Mouse (Mus musculus) NIH3T3 (cell line): Measurements from ENCODE around the gene Slc7a9.

Source experiments
- DNase-seq: peaks from one replicate; pipeline ENCODE4 v3.0.0-alpha.2; 2012; ENCODE audit warnings: low read depth

Gene Slc7a9

GRCm38 (mm10) chr7:35447996-35448846 lies at the start of gene Slc7a9:
Gene Slc7a9 (plus strand): TSS chr7:35448796.
- DNase-seq: no peak

DNA sequence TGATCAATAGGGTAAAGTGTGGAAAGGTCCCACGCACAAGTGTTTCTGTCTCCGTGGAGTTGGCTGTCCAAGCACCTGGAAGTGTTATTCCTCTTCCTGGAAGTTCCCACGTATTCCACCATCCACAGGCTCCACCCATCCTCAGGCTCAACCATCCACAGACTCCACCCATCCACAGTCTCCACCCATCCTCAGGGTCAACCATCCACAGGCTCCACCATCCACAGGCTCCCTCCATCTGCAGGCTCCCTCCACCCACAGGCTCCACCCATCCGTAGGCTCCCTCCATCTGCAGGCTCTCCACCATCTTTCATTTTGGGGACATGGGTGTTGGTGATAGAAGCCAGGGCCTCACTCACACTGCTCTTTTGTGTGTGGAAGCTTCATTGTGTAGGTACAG lies 47.4 kb upstream of the Slc7a9 start:
- no peak for DNase-seq

DNA sequence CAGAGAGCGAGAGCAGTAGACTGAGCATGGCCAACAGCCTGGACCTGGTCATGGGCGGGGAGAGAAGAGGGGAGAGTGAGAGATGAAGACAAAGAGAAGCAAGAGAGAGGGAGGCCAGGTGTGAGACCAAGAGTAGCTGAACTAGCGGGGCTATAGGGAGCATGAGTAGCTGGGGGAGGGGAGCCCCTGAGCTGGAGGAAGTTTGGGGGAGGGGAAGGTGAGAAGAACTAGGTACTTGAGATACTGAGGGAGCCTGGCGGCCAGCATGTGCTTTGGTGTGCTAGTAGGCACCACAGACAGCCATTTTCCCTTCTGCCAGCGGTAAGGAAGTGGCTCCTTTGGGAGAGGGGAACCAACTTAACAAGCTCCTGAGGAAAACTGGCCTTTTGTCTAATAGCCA lies 33.4 kb upstream of the Slc7a9 start:
- DNase-seq: no peak

DNA sequence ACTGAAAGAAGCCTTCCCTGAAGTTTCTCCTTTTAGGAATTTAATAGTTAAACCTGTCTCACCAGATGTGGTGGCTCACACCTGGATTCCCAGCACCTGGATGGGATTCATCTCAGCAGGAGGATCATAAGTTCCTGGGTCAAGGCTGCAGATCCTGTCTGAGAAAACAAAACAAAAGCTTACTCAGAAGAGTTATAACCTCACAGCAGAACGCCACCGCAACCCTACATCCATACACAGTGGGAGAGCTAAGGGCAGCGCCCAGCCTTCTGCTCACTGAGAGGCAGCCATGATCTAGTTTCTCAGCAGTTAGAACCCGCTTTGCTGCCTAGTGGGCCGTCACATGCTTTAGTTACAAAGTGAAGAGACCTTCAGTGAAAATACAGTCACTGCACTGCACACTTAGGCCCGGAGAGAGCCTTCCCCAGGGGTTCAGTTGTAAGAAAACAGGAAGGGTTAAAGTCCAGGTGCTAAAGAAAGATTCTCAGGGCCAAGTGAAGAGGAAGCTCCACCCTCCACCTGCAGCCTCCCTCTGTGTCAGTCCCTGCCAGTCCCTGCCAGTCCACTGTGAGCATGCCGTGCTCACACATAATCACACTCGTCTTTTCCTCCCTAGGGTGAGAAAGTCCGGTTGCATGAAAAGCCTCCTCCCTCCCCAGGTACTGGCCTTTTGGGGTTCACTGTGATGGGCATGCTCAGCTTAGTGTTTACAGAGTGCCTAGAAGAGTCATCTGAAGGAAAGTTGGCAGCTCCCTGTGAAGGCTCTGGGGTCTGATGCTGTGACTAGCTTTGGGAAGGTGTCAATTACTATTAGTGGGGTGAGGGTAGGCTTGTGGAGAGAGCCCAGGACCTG lies 32.6 kb upstream of the Slc7a9 start:
- DNase-seq: peak; percentile 9

GRCm38 (mm10) chr7:35416654-35416948 lies 32.0 kb upstream of the Slc7a9 start:
- no peak for DNase-seq

DNA sequence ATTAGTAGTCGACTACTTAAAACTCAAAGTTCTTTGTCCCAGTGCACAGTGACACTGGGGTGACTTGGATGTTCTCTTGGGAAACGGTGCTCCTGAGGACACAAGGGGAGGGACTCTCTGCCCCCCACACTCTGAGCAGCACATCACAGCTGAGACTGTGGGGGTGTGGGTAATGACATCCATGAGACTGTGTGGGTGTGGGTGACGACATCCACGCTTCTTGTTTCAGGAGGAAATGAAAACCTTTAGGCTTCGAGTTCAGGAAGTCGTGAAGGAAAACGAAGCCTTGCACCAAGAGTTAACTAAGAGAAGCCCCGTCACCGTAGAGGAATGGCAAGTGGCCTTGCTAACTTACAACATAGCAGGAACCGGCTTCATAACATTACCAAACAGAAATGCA lies 25.5 kb upstream of the Slc7a9 start:
- DNase-seq: no peak

- no peak for DNase-seq
Observed at GRCm38 (mm10) chr7:35428146-35428545, 20.4 kb upstream of the Slc7a9 start.

- no peak for DNase-seq
Observed at GRCm38 (mm10) chr7:35435266-35435665, 13.3 kb upstream of the Slc7a9 start.

- no peak for DNase-seq
Observed at GRCm38 (mm10) chr7:35447501-35447900, 1.1 kb upstream of the Slc7a9 start.

DNA sequence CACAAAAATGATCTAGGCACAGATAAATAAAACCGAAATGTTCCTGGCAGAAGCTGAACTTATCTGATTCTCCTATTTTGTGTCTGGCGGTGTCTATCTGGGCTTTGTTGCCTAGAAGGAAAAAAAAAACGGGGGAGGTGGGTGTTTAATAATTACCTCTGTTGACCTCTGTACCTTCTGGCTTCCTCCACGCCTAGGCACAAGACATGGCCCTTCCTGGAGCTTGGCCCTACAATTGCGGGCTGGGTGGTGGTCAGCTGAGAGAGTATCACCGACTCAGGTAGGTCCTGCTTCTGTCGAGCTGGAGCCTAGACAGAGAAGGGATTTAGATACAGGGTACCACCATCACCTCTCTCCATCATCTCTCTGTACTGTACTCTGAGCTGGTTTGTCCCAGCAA lies 271 bp downstream of the Slc7a9 start:
- no peak for DNase-seq

DNA sequence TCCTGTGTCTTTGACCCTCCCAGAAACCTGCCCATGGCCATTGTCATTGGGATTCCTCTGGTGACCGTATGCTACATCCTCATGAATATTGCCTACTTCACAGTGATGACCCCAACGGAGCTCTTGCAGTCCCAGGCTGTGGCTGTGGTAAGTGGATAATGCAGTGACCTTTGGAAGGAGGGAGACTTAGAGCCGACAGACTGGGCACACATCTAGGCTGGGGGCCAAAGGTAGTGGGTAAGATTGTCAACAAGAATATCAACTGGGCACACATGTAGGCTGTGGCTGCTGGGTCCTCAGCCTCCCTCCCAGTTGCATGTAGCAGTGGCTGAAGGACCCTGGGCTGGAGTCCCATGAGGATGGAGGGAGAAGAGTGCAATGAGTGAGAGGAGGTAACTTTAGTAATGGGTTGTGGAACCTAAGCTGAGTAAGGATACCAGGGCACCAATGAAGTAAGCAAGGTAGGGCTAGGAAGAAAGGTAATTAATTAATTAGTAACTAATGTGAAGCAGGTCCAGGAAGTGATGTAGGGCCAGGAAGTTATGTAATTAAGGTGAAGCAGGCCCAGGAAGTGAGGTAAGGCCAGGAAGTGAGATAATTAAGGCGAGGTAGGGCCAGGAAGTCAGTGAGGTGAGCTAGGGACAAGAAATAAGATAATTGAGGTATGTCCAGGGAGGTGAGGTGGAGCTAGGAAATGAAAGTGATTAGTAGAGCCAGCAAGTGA lies 7.7 kb downstream of the Slc7a9 start:
- no peak for DNase-seq

GRCm38 (mm10) chr7:35460971-35461370 lies 12.4 kb downstream of the Slc7a9 start:
- DNase-seq: no peak

- DNase-seq: no peak
Observed at GRCm38 (mm10) chr7:35465027-35465426, 16.4 kb downstream of the Slc7a9 start.

GRCm38 (mm10) chr7:35467856-35468255 lies 19.3 kb downstream of the Slc7a9 start:
- no peak for DNase-seq

GRCm38 (mm10) chr7:35470794-35471193 lies 22.2 kb downstream of the Slc7a9 start:
- no peak for DNase-seq

- DNase-seq: no peak
Observed at GRCm38 (mm10) chr7:35476457-35476856, 27.9 kb downstream of the Slc7a9 start.

DNA sequence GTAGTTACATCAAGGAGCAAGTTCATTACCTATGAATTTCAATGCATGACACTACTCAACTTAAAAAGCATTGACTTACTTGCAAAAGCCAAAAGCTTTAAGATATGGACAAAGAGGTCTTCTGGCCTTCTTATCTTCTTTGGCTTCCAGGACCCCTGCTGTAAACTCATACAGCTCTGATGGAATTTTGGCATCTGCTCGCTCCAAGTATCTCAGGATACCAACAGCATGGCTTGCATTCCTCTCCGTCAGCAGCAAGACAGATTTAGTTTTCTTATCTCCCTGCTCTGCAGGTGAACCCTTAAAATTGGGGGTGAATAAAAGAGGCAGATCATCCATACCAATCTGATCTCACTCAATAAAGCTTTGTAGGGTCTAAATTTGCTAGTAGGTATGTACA lies 36.5 kb downstream of the Slc7a9 start:
- no peak for DNase-seq

DNA sequence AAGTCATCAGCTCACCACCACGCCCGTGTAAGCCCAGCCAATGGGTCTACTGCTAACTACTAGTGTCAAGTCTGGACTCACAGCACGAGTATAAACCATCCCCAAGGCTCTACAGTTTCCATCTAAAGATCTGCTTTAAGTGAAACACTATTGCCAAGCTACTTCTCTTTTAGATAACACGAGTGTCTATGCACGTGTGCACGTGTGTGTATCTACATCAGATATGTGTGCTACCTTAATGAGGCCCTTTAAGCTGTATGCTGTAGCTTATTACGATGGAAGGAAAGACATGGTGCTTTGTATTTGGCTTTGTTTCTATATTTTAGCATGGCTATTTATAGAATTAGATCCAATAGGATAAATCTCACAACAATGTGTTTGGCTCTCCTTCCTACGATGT lies 38.0 kb downstream of the Slc7a9 start:
- no peak for DNase-seq

GRCm38 (mm10) chr7:35490186-35490585 lies 41.6 kb downstream of the Slc7a9 start:
- no peak for DNase-seq

GRCm38 (mm10) chr7:35491005-35491404 lies 42.4 kb downstream of the Slc7a9 start:
- DNase-seq: no peak

DNA sequence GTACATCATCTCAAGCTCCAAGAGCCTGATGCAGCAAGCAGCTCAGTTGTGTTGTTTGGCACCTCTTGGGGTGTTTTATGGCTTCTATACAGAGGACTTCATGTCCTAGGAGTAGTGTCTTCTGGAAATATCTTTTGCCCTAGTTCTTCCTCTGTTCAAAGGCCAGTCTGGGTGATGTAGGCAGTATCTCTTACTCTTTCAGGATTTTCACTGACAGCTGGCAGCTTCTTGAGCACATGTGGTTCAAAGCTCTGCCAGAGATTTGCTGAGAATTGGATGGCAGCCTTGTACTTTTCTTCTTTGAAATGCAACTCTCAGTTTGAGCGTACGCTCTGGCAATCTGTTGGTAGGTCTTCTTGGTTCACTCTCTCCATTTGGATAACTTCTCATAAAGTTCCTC lies 48.9 kb downstream of the Slc7a9 start:
- DNase-seq: no peak

- DNase-seq: peak; percentile 34
Observed at GRCm38 (mm10) chr7:35501995-35502394, 53.4 kb downstream of the Slc7a9 start.
